Mouse (Mus musculus) lung, embryonic 15.5 days (tissue): ENCODE results near the gene H2-DMa. TPM values are rescaled to one million over a fixed set of nuclear protein-coding genes. Genes with fewer than 3 reads are reported as not detected.

ENCODE experiments used
- ATAC-seq: fragments of 200-750 bp; cut with Nextera tagmentation; 2 replicates; pipeline ENCODE4 v1.8.0; 2017; ENCODE audit warnings: moderate number of reproducible peaks, borderline replicate concordance; ENCODE audit not compliant: low FRiP score, low TSS enrichment; ENCODE audit errors: extremely low read depth
- H3K27ac ChIP-seq: fragments of 300-500 bp; sonication (generic); 2 replicates; pipeline ENCODE4 v1.5.1; 2015; ENCODE audit warnings: moderate library complexity, mild to moderate bottlenecking, inconsistent platforms
- H3K27me3 ChIP-seq: fragments of 300-500 bp; sonication (generic); 2 replicates; pipeline ENCODE4 v1.6.1; 2015; ENCODE audit warnings: inconsistent platforms
- H3K36me3 ChIP-seq: fragments of 300-500 bp; sonication (generic); 2 replicates; pipeline ENCODE4 v1.6.1; 2015; ENCODE audit warnings: inconsistent platforms
- H3K4me1 ChIP-seq: fragments of 300-500 bp; sonication (generic); 2 replicates; pipeline ENCODE4 v1.6.1; 2015; ENCODE audit warnings: inconsistent platforms
- H3K4me2 ChIP-seq: fragments of 300-500 bp; sonication (generic); 2 replicates; pipeline ENCODE4 v1.6.1; 2015; ENCODE audit warnings: inconsistent platforms, mild to moderate bottlenecking, moderate library complexity
- H3K4me3 ChIP-seq: fragments of 300-500 bp; sonication (generic); 2 replicates; pipeline ENCODE4 v1.5.1; 2015; ENCODE audit warnings: mild to moderate bottlenecking, inconsistent platforms
- H3K9ac ChIP-seq: fragments of 300-500 bp; sonication (generic); 2 replicates; pipeline ENCODE4 v1.6.1; 2015; ENCODE audit warnings: inconsistent platforms
- H3K9me3 ChIP-seq: fragments of 300-500 bp; sonication (generic); 2 replicates; pipeline ENCODE4 v1.6.1; 2016; ENCODE audit warnings: inconsistent platforms
- WGBS: fragments of 180-500 bp; shearing (Covaris S2); methylation state at CpG from one replicate; pipeline ENCODE4 v1.1.7; 2015; 5-methylcytosine and 5-hydroxymethylcytosine counted together
- polyA plus RNA-seq: library from polyadenylated mRNA; unstranded; fragments of >200 nt; fragmentation: Nextera tagmentation; extraction: Ambion mirVana; gene quantifications from 2 replicates; pipeline ENCODE4 v1.2.1, GENCODE M21; 2015

H2-DMa gene
- polyA plus RNA-seq, 1 experiment from 2014 or later: 13.8 TPM

DNA sequence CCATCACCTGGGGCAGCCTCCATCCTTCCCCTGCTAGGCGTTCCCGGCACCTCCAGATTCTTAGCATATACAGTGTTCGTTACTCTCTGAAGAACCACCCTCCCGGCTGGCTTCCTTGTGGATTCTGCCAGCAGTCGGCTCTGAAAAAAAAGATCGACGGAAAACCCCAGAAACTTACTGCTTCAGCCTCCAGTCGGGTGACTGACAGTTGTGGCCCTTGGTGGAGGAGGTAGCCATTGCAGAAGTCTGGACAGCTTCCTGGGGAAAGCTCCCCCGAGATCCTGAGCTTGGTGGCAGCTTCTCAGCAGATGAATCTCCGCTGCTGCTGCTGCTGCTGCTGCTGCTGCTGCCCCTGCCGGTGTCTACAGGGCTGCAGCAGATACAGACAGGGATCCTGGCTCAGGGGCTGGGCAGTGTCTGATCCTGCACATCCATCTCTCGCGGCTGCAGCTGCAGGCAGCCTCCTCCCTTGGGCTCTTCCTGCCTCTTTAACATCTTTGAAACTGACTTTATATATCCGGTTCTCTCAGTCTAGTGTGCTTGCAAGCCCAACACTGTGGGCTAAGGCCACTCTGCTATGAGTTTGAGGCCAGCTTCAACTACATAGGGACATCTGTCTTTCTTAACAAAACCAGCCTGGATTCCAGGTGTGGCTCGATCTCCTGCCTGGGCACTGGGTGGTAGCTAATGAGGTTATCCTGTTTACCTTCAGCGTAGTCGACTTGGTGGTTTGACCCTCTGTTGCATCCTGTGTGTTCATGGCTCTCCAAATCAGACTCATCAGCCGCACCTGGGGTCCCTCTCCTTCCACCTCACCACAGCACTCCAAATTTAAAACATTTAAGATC lies 9.8 kb downstream of the H2-DMa start:
- Histone ChIP-seq H3K27ac (no peak overlapping the region; the same call in 1 of the 2 replicates), H3K4me3 (no peak overlapping the region), H3K9me3 (no peaks in the 10 kb centered on the region), H3K4me1 (peaks cover 40% of the 10 kb centered on the region), H3K27me3 (no peaks in the 10 kb centered on the region), H3K36me3 (no peaks in the 10 kb centered on the region), H3K9ac (no peak overlapping the region), H3K4me2 (peak overlapping the region; percentile 18; the same call in 1 of the 2 replicates)
- WGBS: 17% methylated on average over 18 of the region's 18 CpGs
- no peak for ATAC-seq

DNA sequence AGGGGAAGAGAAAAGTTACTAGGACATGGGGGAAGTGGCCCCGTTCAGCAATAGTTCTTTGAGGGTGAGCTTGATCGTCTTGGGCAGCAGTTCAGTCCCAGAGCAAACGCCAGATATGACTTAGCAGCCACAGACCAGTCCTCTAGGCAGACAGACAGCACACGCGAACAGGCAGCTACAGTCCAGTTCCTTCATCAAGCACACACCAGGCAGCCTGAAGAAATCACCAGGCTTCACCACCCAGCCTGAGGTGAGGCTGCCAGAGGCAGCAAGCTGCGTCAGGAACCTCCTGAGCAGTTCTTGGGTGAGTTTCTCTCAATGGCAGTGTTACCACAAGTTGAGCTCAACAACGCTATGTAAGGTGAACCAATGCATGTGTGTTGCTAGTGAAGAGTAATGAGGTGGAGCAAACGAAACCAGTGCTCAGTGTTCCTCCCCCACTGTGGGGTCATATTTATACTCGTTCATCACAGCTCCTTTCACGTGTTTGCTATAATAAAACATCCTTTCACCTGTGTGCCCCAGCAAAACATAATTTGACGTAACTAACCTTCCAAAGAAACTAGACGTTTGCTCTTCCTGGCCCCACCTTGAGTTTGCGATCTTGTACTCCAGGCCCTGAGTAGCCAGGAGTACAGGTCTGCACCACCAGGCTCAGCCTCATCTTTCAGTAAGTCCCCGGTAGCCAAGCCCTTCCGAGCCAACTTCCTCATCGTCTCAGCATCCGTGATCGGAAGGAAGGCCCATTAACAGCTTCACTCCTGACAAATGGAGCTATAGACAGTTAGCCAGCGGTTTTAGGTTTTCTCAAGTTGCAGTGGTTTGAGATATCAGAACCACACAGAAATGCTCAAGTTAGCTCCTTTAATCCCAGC lies 11.0 kb downstream of the H2-DMa start:
- H3K27ac ChIP-seq: no peak overlapping the region
- no peak overlapping the region for H3K4me2 ChIP-seq
- H3K36me3 ChIP-seq: no peaks in the 10 kb centered on the region
- WGBS: 59% methylated on average over 19 of the region's 19 CpGs
- H3K27me3 ChIP-seq: no peaks in the 10 kb centered on the region
- no peak overlapping the region for H3K4me3 ChIP-seq
- no peaks in the 10 kb centered on the region for H3K9me3 ChIP-seq
- ATAC-seq: no peak
- H3K4me1 ChIP-seq: peaks cover 31% of the 10 kb centered on the region
- no peak overlapping the region for H3K9ac ChIP-seq

DNA sequence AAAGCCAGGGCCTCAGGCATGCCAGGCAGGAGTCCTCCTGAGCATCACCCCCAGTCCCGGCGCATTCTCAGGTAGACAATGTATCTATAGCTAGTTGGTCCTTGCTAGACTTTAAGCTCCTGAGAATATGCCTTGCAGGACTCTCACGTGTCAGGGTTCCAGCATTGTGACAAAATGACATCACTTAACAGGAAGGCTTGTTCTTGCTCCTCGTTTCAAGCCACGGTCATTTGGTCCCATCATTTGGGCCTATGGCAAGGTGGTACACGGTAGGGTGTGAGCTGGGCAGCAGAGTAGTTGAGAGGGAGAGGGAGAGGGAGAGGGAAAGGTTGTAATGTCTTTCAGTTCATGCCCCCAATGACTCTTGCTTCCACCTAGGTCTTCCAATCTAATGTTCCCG lies 12.6 kb downstream of the H2-DMa start:
- ATAC-seq: no peak
- WGBS: 81% methylated on average over 7 of the region's 7 CpGs
- Histone ChIP-seq H3K9me3 (no peaks in the 10 kb centered on the region), H3K4me1 (peaks cover 34% of the 10 kb centered on the region), H3K36me3 (no peaks in the 10 kb centered on the region), H3K27ac (no peak overlapping the region), H3K4me3 (no peak overlapping the region), H3K27me3 (peaks cover 6% of the 10 kb centered on the region; the same call in 1 of the 2 replicates), H3K4me2 (no peak overlapping the region), H3K9ac (no peak overlapping the region)

DNA sequence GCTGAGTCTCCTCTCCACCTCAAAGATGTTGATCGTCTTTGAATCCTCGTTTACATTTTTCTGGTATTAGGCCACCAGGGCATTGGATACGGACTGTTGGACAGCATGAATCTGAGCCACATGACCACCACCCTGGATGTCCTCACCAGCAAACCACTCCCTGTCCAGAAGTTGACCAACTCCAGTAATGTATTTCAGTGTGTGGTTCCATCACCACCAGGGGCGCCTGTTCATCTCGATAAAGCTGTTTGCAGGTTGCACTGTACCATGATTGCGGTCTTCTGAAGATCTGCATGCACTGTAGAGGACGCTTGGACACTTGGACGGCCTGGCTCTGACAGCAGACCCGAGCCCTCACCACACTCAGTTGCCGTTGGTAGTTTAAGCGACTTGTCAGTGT lies 13.9 kb downstream of the H2-DMa start:
- H3K9ac ChIP-seq: no peak overlapping the region
- peaks cover 22% of the 10 kb centered on the region for H3K4me1 ChIP-seq
- H3K9me3 ChIP-seq: no peaks in the 10 kb centered on the region
- 77% methylated on average over 11 of the region's 11 CpGs for WGBS
- ATAC-seq: no peak
- H3K4me3 ChIP-seq: no peak overlapping the region
- peaks cover 17% of the 10 kb centered on the region for H3K27me3 ChIP-seq
- no peak overlapping the region for H3K4me2 ChIP-seq
- H3K36me3 ChIP-seq: no peaks in the 10 kb centered on the region
- no peak overlapping the region for H3K27ac ChIP-seq

DNA sequence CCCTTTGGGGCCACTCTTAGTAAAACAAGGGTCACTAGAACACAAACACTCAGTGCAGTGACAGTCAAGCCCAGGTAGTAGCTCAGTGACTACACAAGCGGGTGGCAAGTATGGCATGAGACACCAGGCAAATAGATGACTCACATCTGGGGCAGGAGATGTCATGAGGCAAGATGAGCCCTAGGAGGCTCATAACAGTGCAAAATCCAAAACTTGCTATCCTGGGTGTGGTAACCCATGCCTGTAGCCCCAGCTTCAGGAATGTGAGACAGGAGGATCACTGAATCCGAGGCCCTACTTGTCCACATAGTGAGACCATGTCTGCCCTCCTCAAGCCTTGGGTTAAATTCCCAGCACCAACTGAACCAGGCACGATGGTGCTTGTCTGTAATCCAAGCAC lies 15.1 kb downstream of the H2-DMa start:
- Histone ChIP-seq H3K36me3 (no peaks in the 10 kb centered on the region), H3K4me2 (no peak overlapping the region), H3K27ac (no peak overlapping the region), H3K27me3 (peaks cover 28% of the 10 kb centered on the region), H3K9me3 (no peaks in the 10 kb centered on the region), H3K4me3 (no peak overlapping the region), H3K4me1 (peaks cover 16% of the 10 kb centered on the region), H3K9ac (no peak overlapping the region)
- WGBS: 72% methylated on average over 3 of the region's 3 CpGs
- ATAC-seq: no peak

DNA sequence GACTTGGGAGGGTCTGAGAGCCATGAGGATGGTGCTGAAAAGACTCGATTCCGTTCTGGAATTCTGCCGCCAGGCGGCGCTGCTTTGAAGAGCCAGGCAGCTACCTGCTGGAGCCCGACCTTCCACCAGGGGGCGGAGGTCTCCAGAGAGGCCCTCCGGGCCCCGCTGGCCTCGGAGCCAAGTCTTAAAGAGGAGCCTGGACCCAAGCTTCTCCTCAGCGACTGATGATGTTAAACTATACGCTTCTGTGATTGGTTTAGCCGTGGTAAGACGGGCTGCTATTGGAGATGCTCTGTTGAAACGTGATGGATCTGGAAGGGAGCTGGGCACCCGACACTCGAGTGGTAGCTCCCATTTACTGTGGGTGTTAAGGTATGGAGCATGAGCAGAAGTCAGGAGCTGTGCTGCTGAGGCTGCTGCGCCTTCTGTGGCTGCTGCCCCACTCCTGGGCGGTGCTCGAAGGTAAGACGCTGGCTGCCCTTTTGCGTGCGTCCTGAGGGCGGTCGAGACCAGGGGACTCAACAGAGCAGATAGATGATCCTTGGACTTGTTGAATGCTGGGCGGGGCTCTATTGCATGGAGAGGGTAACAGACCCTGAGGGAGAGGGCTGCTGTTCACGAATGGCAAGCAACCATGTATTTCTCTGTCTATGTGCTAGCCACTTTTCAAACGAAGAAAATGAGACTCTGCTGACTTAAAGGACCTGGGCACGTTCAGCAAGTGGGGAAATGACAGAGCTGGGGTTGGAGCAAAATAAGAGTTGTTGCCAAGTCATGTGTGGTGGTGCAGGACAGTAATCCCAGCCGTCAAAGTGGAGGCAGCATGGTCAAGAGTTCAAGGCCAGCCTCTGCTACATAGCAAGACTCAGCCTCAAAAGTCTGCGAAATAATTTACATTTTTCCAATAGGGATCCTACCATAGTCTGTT lies 16.2 kb downstream of the H2-DMa start:
- 6% methylated on average over 31 of the region's 31 CpGs for WGBS
- Histone ChIP-seq H3K4me2 (peak overlapping the region; percentile 77), H3K27ac (no peak overlapping the region), H3K9me3 (no peaks in the 10 kb centered on the region), H3K36me3 (no peaks in the 10 kb centered on the region), H3K4me1 (peaks cover 22% of the 10 kb centered on the region), H3K27me3 (peaks cover 38% of the 10 kb centered on the region), H3K4me3 (peak overlapping the region; percentile 38), H3K9ac (no peak overlapping the region)
- peak; percentile 97 for ATAC-seq

DNA sequence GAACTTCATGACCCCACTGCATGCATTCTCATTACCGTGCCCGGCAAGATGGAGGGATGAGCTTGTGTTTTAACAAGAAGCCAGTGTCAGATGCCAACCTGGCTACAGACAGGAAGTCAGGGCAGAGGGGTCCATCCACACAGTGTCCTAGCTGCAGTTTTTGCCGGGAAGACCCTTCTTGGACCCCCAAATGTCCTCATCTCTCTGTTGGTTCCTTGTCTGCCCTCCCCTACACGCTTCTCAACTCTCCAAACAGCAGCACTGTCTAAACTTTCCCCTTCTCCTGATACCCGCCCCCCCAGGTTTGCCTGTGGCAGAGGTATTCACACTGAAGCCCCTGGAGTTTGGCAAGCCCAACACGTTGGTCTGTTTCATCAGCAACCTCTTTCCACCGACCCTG lies 18.3 kb downstream of the H2-DMa start:
- Histone ChIP-seq H3K27ac (no peak overlapping the region), H3K36me3 (no peaks in the 10 kb centered on the region), H3K9me3 (no peaks in the 10 kb centered on the region), H3K9ac (no peak overlapping the region), H3K4me1 (peaks cover 23% of the 10 kb centered on the region), H3K27me3 (peaks cover 48% of the 10 kb centered on the region), H3K4me2 (no peak overlapping the region), H3K4me3 (no peak overlapping the region)
- ATAC-seq: no peak
- WGBS: 59% methylated on average over 7 of the region's 7 CpGs

DNA sequence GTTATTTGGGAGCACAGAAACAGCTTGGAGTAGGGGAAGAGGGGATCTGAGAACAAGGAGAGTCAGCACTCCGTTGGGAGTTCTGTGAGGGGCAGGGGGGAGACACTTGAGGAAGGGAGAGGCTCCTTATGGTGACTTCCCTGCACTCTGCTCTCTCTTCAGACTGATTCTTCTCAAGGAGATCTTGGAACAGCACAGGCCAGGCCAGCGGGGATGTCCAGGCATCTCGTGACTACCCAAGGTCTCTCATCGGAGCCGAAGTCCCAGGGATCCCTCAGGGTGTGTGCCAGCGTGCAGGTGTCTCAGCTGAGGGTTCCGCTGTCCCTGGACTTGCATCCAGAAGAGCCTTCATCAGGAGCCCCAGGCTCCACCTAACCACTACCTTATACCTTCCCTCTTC lies 19.3 kb downstream of the H2-DMa start:
- peaks cover 27% of the 10 kb centered on the region for H3K4me1 ChIP-seq
- no peak overlapping the region for H3K4me3 ChIP-seq
- H3K9me3 ChIP-seq: no peaks in the 10 kb centered on the region
- H3K36me3 ChIP-seq: no peaks in the 10 kb centered on the region
- no peak overlapping the region for H3K9ac ChIP-seq
- WGBS: 76% methylated on average over 7 of the region's 7 CpGs
- no peak overlapping the region for H3K4me2 ChIP-seq
- ATAC-seq: no peak
- peaks cover 48% of the 10 kb centered on the region for H3K27me3 ChIP-seq
- H3K27ac ChIP-seq: no peak overlapping the region

DNA sequence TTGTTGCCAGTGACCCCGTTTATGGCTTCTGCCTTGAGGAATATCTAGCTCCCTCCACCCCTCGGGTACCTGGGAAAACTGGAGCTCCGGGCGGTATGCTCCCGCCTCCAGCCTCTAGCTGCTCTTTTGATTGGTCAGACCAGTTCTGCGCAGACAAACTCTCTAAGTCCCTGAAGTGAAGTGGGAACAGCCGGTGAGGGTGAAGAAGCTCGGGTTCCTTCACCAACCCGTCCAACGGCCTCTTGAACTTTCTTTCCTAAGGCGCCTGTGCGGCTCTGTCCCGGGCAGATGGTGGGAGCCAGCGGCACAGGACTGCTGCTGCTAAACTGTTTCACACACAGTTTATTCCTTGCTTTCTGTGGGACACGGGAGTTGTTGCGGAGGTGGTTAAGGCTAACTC lies 20.1 kb downstream of the H2-DMa start:
- H3K4me1 ChIP-seq: peaks cover 27% of the 10 kb centered on the region
- WGBS: 4% methylated on average over 16 of the region's 16 CpGs
- H3K27ac ChIP-seq: no peak overlapping the region
- 0 out of 2 replicates have a peak overlapping the region, but pooled peaks have one; percentile 25 for H3K9ac ChIP-seq
- ATAC-seq: no peak
- H3K36me3 ChIP-seq: no peaks in the 10 kb centered on the region
- no peaks in the 10 kb centered on the region for H3K9me3 ChIP-seq
- peak overlapping the region; percentile 22 for H3K4me3 ChIP-seq
- peak overlapping the region; percentile 55 for H3K4me2 ChIP-seq
- peaks cover 48% of the 10 kb centered on the region for H3K27me3 ChIP-seq

DNA sequence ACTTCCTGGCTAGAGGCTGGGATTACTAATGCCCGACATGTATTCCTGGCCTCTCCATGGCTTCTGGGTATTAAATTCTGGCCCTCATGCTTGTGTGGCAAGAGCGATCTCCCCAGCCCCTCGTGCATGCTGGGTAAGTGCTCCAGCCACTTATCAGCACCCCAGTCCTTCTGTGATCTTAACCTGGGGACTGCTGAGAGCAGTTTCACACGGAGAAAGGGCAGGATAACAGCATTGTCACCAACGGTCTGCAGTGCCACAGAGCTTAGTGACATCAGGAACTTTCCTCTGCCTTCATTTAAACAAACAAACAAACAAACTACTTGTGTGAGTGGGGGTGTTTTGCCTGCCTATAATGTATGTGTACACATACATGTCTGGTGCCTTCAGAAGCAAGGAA lies 20.9 kb downstream of the H2-DMa start:
- Histone ChIP-seq H3K4me3 (no peak overlapping the region), H3K27me3 (peaks cover 48% of the 10 kb centered on the region), H3K4me2 (peak overlapping the region; percentile 55)

DNA sequence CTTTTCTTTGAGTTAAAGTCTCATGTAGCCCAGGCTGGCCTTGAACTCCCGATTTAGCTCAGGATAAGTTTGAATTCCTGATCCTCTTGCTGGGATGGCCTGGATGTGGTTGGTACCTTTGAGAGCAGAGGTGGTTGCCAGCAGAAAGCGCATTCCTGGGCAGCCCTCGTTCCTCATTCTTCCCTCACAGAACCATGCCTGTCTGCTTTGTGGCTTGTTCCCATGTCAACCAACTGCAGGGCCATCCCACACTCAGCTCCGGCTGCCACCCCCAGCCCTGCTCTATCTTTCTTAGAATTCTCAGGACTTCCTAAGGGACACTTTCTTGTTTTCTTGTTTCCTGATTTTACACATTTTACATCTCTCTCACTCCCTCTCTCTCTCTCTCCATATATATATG lies 22.1 kb downstream of the H2-DMa start:
- Histone ChIP-seq H3K27ac (no peak overlapping the region), H3K9ac (no peak overlapping the region), H3K36me3 (no peaks in the 10 kb centered on the region), H3K4me3 (no peak overlapping the region), H3K4me1 (peaks cover 19% of the 10 kb centered on the region), H3K4me2 (no peak overlapping the region), H3K9me3 (no peaks in the 10 kb centered on the region), H3K27me3 (peaks cover 46% of the 10 kb centered on the region)
- ATAC-seq: no peak
- 63% methylated on average over 4 of the region's 4 CpGs for WGBS

More for the DNA sequence above, 20.9 kb downstream of the H2-DMa start:
- WGBS: 5% methylated on average over 5 of the region's 5 CpGs
- no peak for ATAC-seq
- H3K27ac ChIP-seq: no peak overlapping the region
- no peaks in the 10 kb centered on the region for H3K9me3 ChIP-seq
- no peak overlapping the region for H3K9ac ChIP-seq
- H3K36me3 ChIP-seq: no peaks in the 10 kb centered on the region
- H3K4me1 ChIP-seq: peaks cover 27% of the 10 kb centered on the region
